Mouse (Mus musculus): Measurements from ENCODE around the gene Cypt1. TPM values are rescaled to one million over a fixed set of nuclear protein-coding genes. Genes with fewer than 3 reads are reported as not detected.

Gene Cypt1
- not detected in 2 replicates for polyA plus RNA-seq (2015; fragmentation: Nextera tagmentation; extraction: Ambion mirVana)

DNA sequence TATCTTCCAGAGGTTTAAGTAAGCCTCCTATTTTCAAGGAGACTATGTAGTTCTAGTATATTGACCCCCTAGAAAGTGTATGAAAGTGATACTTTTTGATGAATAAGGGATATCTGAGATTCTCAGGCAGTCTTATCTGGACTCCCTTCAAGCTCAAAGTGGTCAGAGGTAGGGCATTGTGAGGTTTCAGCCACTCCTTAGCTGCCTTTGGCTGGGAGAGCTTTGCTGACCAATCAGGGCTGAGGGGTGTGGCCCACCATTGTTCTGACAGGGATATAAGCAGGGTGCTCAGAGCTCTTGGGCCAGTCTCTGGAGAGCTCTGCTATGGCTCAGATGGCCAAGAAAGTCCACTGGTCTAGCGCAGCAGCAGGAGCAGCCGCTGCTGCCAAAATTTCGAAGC lies at the start of gene Cypt1:
Cypt1 (plus strand) TSS at position 301 of the 400 bp plus-strand sequence.
- H3K36me3 ChIP-seq = no peaks in the 10 kb centered on the region
- no peaks in the 10 kb centered on the region for H3K27me3 ChIP-seq (replicated peaks)
- H3K4me1 ChIP-seq = no peaks in the 10 kb centered on the region
- no peak within 1 kb of the TSS for H3K4me2 ChIP-seq
- H3K4me3 ChIP-seq = no peak within 1 kb of the TSS
- no peaks in the 10 kb centered on the region for H3K9me3 ChIP-seq
- ATAC-seq (ENCODE audit: extremely low read depth, insufficient number of reproducible peaks, low FRiP score, low TSS enrichment) = no peak
- no peak within 1 kb of the TSS for H3K9ac ChIP-seq
- 81% methylated on average over 3 of the region's 3 CpGs for WGBS
- H3K27ac ChIP-seq (replicated peaks) = no peak within 1 kb of the TSS

- no peak overlapping the region for H3K27ac ChIP-seq (replicated peaks)
Observed at GRCm38 (mm10) chrX:16546806-16547205, 24.1 kb downstream of the Cypt1 start.

GRCm38 (mm10) chrX:16557061-16557460 lies 34.4 kb downstream of the Cypt1 start:
- no peaks in the 10 kb centered on the region for H3K9me3 ChIP-seq
- H3K27ac ChIP-seq (replicated peaks) = no peak overlapping the region
- H3K4me2 ChIP-seq = no peak overlapping the region
- no peaks in the 10 kb centered on the region for H3K36me3 ChIP-seq
- no peak overlapping the region for H3K9ac ChIP-seq
- H3K4me3 ChIP-seq = no peak overlapping the region
- 32% methylated on average over 1 of the region's 1 CpGs for WGBS
- no peak for ATAC-seq (ENCODE audit: extremely low read depth, insufficient number of reproducible peaks, low FRiP score, low TSS enrichment)
- H3K4me1 ChIP-seq = no peaks in the 10 kb centered on the region
- no peaks in the 10 kb centered on the region for H3K27me3 ChIP-seq (replicated peaks)

More at GRCm38 (mm10) chrX:16546806-16547205, 24.1 kb downstream of the Cypt1 start:
- Histone ChIP-seq H3K9me3 (no peaks in the 10 kb centered on the region), H3K4me2 (no peak overlapping the region), H3K4me3 (no peak overlapping the region), H3K36me3 (no peaks in the 10 kb centered on the region), H3K27me3 (replicated peaks) (no peaks in the 10 kb centered on the region), H3K4me1 (no peaks in the 10 kb centered on the region), H3K9ac (no peak overlapping the region)
- no peak for ATAC-seq (ENCODE audit: extremely low read depth, insufficient number of reproducible peaks, low FRiP score, low TSS enrichment)

DNA sequence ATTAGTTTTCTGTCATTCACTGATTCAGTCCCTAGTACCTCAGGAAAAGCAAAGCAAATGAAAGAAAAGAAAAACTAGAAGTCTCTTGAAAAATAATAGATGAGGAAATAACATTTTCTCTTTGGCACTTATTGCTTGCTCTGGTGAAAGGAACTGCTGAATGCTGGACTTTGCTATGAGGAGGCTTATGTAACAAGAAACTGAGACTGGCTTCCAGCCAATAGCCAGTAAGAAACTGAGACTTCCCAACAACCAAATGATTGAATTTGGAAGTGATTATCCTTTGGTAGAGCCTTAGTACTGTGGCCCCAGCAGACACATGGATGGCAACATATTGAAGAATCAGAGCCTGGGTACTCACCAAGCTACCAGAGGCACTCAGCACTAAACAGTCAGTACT lies 35.8 kb downstream of the Cypt1 start:
- Histone ChIP-seq H3K36me3 (no peaks in the 10 kb centered on the region), H3K4me3 (no peak overlapping the region), H3K4me1 (no peaks in the 10 kb centered on the region), H3K9me3 (no peaks in the 10 kb centered on the region), H3K27me3 (replicated peaks) (no peaks in the 10 kb centered on the region), H3K9ac (no peak overlapping the region), H3K4me2 (no peak overlapping the region), H3K27ac (replicated peaks) (no peak overlapping the region)
- no peak for ATAC-seq (ENCODE audit: extremely low read depth, insufficient number of reproducible peaks, low FRiP score, low TSS enrichment)

Other genes with a start within 250 kb of the Cypt1 start
- gene Maoa, start 96.8 kb downstream of the Cypt1 start, polyA plus RNA-seq (2015; fragmentation: Nextera tagmentation; extraction: Ambion mirVana) = 8.2 and 8.3 TPM in 2 replicates